Mouse (Mus musculus) limb, embryonic 13.5 days (tissue): ENCODE measurements around the gene Mbd6. TPM values are rescaled to one million over a fixed set of nuclear protein-coding genes. Genes with fewer than 3 reads are reported as not detected.

Experiments
- ATAC-seq: fragments of 200-750 bp; cut with Nextera tagmentation; 2 replicates; pipeline ENCODE4 v1.8.0; 2017; ENCODE audit warnings: low read depth, moderate number of reproducible peaks, moderate TSS enrichment; ENCODE audit not compliant: low FRiP score
- H3K27ac ChIP-seq: fragments of 300-500 bp; sonication (generic); 2 replicates; pipeline ENCODE4 v1.5.1; 2015; ENCODE audit warnings: inconsistent platforms, mild to moderate bottlenecking, moderate library complexity
- H3K27me3 ChIP-seq: fragments of 300-500 bp; sonication (generic); 2 replicates; pipeline ENCODE4 v1.6.1; 2015; ENCODE audit warnings: mild to moderate bottlenecking, inconsistent platforms
- H3K36me3 ChIP-seq: fragments of 300-500 bp; sonication (generic); 2 replicates; pipeline ENCODE4 v1.6.1; 2015; ENCODE audit warnings: inconsistent platforms, mild to moderate bottlenecking, moderate library complexity
- H3K4me1 ChIP-seq: fragments of 300-500 bp; sonication (generic); 2 replicates; pipeline ENCODE4 v1.6.1; 2015; ENCODE audit warnings: inconsistent platforms
- H3K4me2 ChIP-seq: fragments of 300-500 bp; sonication (generic); replicated peaks from 2 replicates; pipeline ENCODE4 v1.6.1; 2015; ENCODE audit warnings: inconsistent platforms, mild to moderate bottlenecking, moderate library complexity
- H3K4me3 ChIP-seq: fragments of 300-500 bp; sonication (generic); 2 replicates; pipeline ENCODE4 v1.5.1; 2015; ENCODE audit warnings: moderate library complexity, mild to moderate bottlenecking, inconsistent platforms
- H3K9ac ChIP-seq: fragments of 300-500 bp; sonication (generic); 2 replicates; pipeline ENCODE4 v1.6.1; 2015; ENCODE audit warnings: mild to moderate bottlenecking, inconsistent platforms
- H3K9me3 ChIP-seq: fragments of 300-500 bp; sonication (generic); 2 replicates; pipeline ENCODE4 v1.6.1; 2016; ENCODE audit warnings: inconsistent platforms
- WGBS: fragments of 180-500 bp; shearing (Covaris S2); methylation state at CpG from one replicate; pipeline ENCODE4 v1.1.7; 2015; 5-methylcytosine and 5-hydroxymethylcytosine counted together
- polyA plus RNA-seq: library from polyadenylated mRNA; unstranded; fragments of >200 nt; fragmentation: Nextera tagmentation; extraction: Ambion mirVana; gene quantifications from 2 replicates; pipeline ENCODE4 v1.2.1, GENCODE M21; 2015

The Mbd6 gene
- polyA plus RNA-seq, 1 experiment from 2014 or later: 15.0 TPM

GRCm38 (mm10) chr10:127284724-127285500 is 3.9 kb downstream of the Mbd6 start:
- WGBS: 72% methylated on average over 11 of the region's 11 CpGs
- Histone ChIP-seq H3K27ac (no peak overlapping the region), H3K4me3 (no peak overlapping the region), H3K36me3 (peaks cover 76% of the 10 kb centered on the region), H3K9ac (peak overlapping the region; percentile 39), H3K4me1 (peaks cover 42% of the 10 kb centered on the region), H3K27me3 (no peaks in the 10 kb centered on the region), H3K9me3 (no peaks in the 10 kb centered on the region), H3K4me2 (no peak overlapping the region)
- no peak for ATAC-seq

DNA sequence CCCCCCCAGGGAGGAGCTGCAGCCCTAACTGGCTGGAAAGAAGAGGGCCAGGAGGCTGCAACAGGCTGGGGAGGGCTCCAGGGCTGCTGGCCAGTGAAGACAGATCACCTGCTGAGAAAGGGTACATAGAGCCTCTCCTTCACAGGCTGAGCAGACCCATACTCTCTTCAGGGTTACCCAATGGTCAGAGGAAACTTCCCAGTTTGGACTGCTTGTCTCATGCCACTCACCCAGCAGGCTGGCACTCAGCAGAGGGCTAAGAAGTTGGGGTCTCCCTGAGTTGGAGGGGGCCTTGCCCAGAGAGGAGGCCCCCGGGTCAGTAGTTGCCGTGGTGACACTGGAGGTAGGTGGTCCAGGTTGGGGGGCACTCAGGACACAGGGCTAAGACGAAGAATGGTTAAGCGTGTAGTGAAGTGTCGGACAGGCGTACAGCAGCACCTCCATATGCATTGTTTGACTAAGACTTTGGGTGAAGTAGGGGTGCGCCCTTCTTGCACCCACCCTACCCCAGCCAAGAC is 4.7 kb downstream of the Mbd6 start:
- H3K4me1 ChIP-seq: peaks cover 36% of the 10 kb centered on the region
- WGBS: 90% methylated on average over 7 of the region's 7 CpGs
- no peak overlapping the region for H3K27ac ChIP-seq
- no peak overlapping the region for H3K4me2 ChIP-seq
- no peak overlapping the region for H3K9ac ChIP-seq
- no peak for ATAC-seq
- peaks cover 83% of the 10 kb centered on the region for H3K36me3 ChIP-seq
- H3K4me3 ChIP-seq: no peak overlapping the region
- H3K27me3 ChIP-seq: no peaks in the 10 kb centered on the region
- no peaks in the 10 kb centered on the region for H3K9me3 ChIP-seq

DNA sequence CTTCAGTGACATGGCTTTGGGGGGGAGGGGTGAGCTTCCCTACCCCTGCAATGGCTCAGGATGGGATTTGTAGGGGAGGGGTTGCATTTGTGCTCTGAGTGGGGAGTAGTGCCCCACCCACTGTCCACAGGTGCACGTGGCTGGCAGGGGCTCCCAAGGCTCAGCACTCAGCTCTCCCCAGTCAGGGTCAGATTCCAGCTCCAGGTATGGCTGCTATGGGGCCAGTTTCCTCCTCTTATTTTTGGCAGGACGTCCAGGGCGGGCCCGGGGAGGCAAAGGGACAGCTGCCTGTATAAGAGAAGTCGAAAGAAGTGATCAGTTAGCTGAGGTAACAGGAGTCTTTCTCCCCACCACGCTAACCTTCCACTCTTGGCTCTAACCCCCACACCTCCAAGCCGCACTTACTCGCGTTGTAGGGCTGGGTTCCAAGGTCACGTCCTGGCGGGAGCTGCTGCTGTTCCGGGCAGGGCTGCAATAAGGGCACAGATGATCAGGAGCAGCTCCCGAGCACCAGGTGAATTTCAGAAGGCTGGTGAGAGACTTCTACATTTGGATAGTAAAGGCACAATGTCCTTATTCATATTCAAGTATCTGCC is 6.1 kb downstream of the Mbd6 start:
- Histone ChIP-seq H3K4me1 (peaks cover 32% of the 10 kb centered on the region), H3K4me2 (no peak overlapping the region), H3K9me3 (no peaks in the 10 kb centered on the region), H3K27me3 (no peaks in the 10 kb centered on the region), H3K9ac (0 out of 2 replicates have a peak overlapping the region, but pooled peaks have one; percentile 13), H3K4me3 (no peak overlapping the region), H3K27ac (no peak overlapping the region), H3K36me3 (peaks cover 98% of the 10 kb centered on the region)
- 87% methylated on average over 13 of the region's 13 CpGs for WGBS
- no peak for ATAC-seq

DNA sequence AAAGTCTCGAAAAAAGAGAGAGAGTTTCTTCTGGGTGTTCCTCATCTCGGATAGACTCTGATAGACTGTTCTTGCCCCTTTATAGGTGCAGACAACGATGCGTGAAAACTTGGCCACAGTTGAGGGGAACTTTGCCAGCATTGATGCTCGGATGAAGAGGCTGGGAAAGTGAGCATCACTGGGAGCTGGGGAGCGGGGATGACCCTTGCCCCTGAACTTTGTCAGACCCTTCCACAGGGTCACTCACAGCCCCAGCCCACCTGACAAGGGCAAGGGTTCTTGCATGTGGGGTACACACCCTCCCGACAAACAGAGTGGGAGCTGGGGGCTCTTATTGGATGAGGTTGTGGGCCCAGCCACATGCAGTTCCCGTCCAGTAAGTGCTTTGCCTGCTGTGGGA is 7.5 kb downstream of the Mbd6 start:
- 91% methylated on average over 8 of the region's 8 CpGs for WGBS
- Histone ChIP-seq H3K4me2 (no peak overlapping the region), H3K9me3 (no peaks in the 10 kb centered on the region), H3K27me3 (no peaks in the 10 kb centered on the region), H3K4me1 (peaks cover 18% of the 10 kb centered on the region), H3K9ac (no peak overlapping the region), H3K4me3 (no peak overlapping the region), H3K36me3 (peaks cover 100% of the 10 kb centered on the region), H3K27ac (no peak overlapping the region)
- ATAC-seq: no peak

DNA sequence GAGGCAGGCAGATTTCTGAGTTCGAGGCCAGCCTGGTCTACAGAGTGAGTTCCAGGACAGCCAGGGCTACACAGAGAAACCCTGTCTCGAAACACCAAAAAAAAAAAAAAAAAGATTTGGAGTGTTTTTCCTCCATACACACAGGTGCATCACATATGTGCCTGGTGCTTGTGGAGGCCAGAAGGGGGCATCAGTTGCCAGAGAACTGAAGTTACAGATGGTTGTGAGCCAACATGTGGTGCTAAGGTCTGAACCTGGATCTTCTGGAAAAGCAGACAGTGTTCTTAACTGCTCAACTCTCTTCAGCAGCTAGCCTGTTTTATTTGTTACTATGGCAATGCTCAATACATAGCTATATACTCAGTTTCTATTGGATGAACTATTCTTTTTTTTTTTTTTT is 9.1 kb downstream of the Mbd6 start:
- no peak overlapping the region for H3K9ac ChIP-seq
- H3K36me3 ChIP-seq: peaks cover 100% of the 10 kb centered on the region
- H3K4me1 ChIP-seq: peaks cover 3% of the 10 kb centered on the region
- H3K9me3 ChIP-seq: no peaks in the 10 kb centered on the region
- 90% methylated on average over 2 of the region's 2 CpGs for whole genome bisulfite sequencing
- no peak overlapping the region for H3K27ac ChIP-seq
- no peak overlapping the region for H3K4me2 ChIP-seq
- no peak for ATAC-seq
- H3K4me3 ChIP-seq: no peak overlapping the region
- H3K27me3 ChIP-seq: no peaks in the 10 kb centered on the region

DNA sequence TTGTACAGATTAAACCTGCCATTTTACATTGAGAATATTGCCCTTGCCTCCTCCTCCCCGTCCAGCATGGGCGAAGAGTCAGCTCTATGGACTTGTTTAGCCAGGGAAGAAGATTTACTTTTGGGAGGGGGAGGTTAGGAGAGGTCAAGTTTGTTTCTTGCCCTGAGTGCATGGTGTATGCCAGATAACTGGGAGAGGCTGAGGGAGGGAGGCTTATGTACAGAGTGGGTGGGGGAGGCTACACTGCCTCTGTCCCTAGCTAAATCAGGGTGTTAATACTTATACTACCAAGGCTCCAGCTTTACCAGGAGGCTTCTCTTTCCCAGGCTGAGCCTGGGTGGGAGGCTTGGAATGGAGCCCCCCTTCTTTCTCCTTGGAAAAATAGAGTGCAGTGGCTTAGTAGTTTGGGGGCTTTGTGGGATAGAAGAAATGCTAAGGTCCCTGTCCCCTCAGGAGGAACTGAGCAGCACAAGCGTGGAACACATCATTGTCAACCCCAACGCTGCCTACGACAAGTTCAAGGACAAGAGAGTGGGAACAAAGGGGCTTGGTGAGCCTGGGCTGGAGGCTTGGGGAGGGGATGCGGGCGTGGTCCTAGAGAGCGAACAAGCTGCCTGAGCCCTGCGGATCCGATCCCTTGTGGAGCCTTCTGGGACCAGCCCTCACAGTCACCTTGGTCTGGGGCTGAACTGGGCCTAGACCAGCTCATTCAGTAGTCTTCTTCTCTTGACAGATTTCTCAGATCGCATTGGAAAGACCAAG is 14.4 kb downstream of the Mbd6 start:
- Histone ChIP-seq H3K27me3 (no peaks in the 10 kb centered on the region), H3K27ac (no peak overlapping the region), H3K9ac (no peak overlapping the region), H3K4me3 (no peak overlapping the region), H3K9me3 (no peaks in the 10 kb centered on the region), H3K4me2 (no peak overlapping the region), H3K36me3 (peaks cover 97% of the 10 kb centered on the region), H3K4me1 (no peaks in the 10 kb centered on the region)
- 92% methylated on average over 11 of the region's 11 CpGs for WGBS
- ATAC-seq: no peak

- Histone ChIP-seq H3K4me2 (no peak overlapping the region), H3K4me3 (no peak overlapping the region), H3K9me3 (no peaks in the 10 kb centered on the region), H3K27me3 (no peaks in the 10 kb centered on the region), H3K36me3 (peaks cover 92% of the 10 kb centered on the region), H3K27ac (no peak overlapping the region), H3K9ac (no peak overlapping the region), H3K4me1 (peaks cover 17% of the 10 kb centered on the region)
- 91% methylated on average over 5 of the region's 5 CpGs for WGBS
- no peak for ATAC-seq
Measured at GRCm38 (mm10) chr10:127272371-127272770, 16.4 kb downstream of the Mbd6 start.

DNA sequence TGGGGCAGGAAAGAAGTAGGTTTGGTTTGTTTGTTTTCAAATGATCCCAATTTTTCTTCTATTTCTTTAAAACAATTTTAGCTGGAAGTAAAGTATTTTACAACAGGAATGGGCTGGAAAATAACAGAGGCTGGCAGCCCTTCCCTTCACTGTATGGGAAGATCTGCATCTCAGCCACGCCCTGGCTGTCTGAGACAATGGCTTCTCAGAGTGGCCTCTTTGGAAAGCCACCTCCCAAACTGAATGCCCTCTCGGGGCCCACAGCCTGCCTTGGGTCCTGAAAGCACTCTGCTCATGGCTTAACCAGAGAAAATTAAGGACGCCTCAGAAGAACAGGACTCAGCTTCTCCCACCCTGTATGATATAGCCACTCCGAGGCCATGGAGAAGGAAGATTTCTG is 18.9 kb downstream of the Mbd6 start:
- Histone ChIP-seq H3K36me3 (peaks cover 67% of the 10 kb centered on the region), H3K4me2 (no peak overlapping the region), H3K9ac (no peak overlapping the region), H3K4me3 (no peak overlapping the region), H3K4me1 (peaks cover 23% of the 10 kb centered on the region), H3K27me3 (peaks cover 3% of the 10 kb centered on the region; the same call in 1 of the 2 replicates), H3K27ac (no peak overlapping the region), H3K9me3 (no peaks in the 10 kb centered on the region)
- 81% methylated on average over 4 of the region's 4 CpGs for WGBS
- no peak for ATAC-seq

DNA sequence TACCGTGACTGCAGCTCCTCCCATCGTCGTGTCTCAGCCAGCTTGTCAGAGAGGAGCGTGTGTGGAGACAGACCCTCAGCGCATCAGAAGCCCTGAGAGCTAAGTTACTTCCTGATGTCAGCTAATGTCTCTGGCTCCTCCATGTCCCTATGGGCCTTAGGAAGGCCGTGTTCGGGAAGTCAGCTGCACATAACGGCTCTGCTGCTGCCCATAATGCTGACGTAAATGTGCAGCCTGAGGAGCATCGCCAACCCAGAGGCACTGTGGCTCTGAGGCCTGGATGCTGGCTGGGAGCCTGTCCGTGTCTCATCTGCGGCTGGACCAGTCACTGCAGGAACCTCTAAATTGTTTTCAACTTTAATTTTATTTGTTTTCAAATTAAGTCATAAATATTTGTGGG is 19.8 kb downstream of the Mbd6 start:
- no peak overlapping the region for H3K4me2 ChIP-seq
- no peak overlapping the region for H3K4me3 ChIP-seq
- no peak overlapping the region for H3K27ac ChIP-seq
- no peaks in the 10 kb centered on the region for H3K9me3 ChIP-seq
- ATAC-seq: no peak
- peaks cover 12% of the 10 kb centered on the region for H3K27me3 ChIP-seq
- no peak overlapping the region for H3K9ac ChIP-seq
- WGBS: 76% methylated on average over 12 of the region's 12 CpGs
- H3K4me1 ChIP-seq: peaks cover 23% of the 10 kb centered on the region
- H3K36me3 ChIP-seq: peaks cover 58% of the 10 kb centered on the region

GRCm38 (mm10) chr10:127268401-127268800 is 20.4 kb downstream of the Mbd6 start:
- Histone ChIP-seq H3K9me3 (no peaks in the 10 kb centered on the region), H3K27me3 (peaks cover 17% of the 10 kb centered on the region), H3K4me2 (no peak overlapping the region), H3K9ac (peak overlapping the region; percentile 53; the same call in 1 of the 2 replicates), H3K36me3 (peaks cover 52% of the 10 kb centered on the region), H3K4me1 (peaks cover 24% of the 10 kb centered on the region), H3K4me3 (no peak overlapping the region; the same call in 1 of the 2 replicates), H3K27ac (no peak overlapping the region)
- 82% methylated on average over 5 of the region's 5 CpGs for WGBS
- no peak for ATAC-seq

DNA sequence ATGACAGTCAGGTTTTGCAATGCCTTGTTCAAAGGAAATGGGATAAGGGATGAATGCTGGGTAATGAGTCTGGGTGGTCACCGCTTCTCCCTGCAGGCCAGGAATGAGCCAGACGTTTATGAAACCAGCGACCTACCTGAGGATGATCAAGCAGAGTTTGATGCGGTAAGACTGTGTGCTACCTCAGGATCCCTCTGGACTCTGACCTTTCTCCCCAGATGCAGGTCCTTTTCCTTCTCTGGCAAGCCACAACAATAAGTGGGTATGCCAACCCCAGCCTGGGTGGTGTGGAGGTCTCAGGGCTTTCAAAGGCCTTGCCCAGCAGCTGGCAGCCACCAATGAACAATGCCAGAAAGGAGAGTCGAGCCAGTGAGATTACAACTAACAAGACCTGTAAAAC is 21.5 kb downstream of the Mbd6 start:
- Histone ChIP-seq H3K27me3 (peaks cover 27% of the 10 kb centered on the region), H3K4me3 (peak overlapping the region; percentile 97), H3K9me3 (no peaks in the 10 kb centered on the region), H3K27ac (no peak overlapping the region), H3K36me3 (peaks cover 41% of the 10 kb centered on the region), H3K9ac (peak overlapping the region; percentile 99), H3K4me1 (peaks cover 34% of the 10 kb centered on the region), H3K4me2 (peak overlapping the region; percentile 96)
- WGBS: 70% methylated on average over 5 of the region's 5 CpGs
- ATAC-seq: no peak
